Mouse (Mus musculus) stomach, postnatal 0 days (tissue): Measurements from ENCODE around the gene Ndufaf8. TPM values are rescaled to one million over a fixed set of nuclear protein-coding genes. Genes with fewer than 3 reads are reported as not detected.

ENCODE experiments used
- ATAC-seq: fragments of 200-750 bp; cut with Nextera tagmentation; 2 replicates; pipeline ENCODE4 v1.8.0; 2017; ENCODE audit not compliant: low FRiP score, low TSS enrichment
- DNase-seq: peaks from one replicate; pipeline ENCODE4 v3.0.0-alpha.2; 2016; ENCODE audit warnings: low spot score
- H3K27ac ChIP-seq: fragments of 300-500 bp; sonication (generic); replicated peaks from 2 replicates; pipeline ENCODE4 v1.5.1; 2014; ENCODE audit warnings: mild to moderate bottlenecking, control low read depth
- H3K27me3 ChIP-seq: fragments of 300-500 bp; sonication (generic); 2 replicates; pipeline ENCODE4 v1.6.1; 2014; ENCODE audit warnings: low read length; ENCODE audit not compliant: control insufficient read depth, insufficient read depth
- H3K36me3 ChIP-seq: fragments of 300-500 bp; sonication (generic); 2 replicates; pipeline ENCODE4 v1.6.1; 2014; ENCODE audit warnings: low read length, mixed read lengths; ENCODE audit not compliant: control insufficient read depth, insufficient read depth
- H3K4me1 ChIP-seq: fragments of 300-500 bp; sonication (generic); replicated peaks from 2 replicates; pipeline ENCODE4 v1.6.1; 2014; ENCODE audit warnings: antibody characterized with exemption; ENCODE audit not compliant: control insufficient read depth, insufficient read depth
- H3K4me2 ChIP-seq: fragments of 300-500 bp; sonication (generic); replicated peaks from 2 replicates; pipeline ENCODE4 v1.6.1; 2014; ENCODE audit warnings: low read depth, mild to moderate bottlenecking, control low read depth, moderate library complexity
- H3K4me3 ChIP-seq: fragments of 300-500 bp; sonication (generic); 2 replicates; pipeline ENCODE4 v1.5.1; 2014; ENCODE audit warnings: low read depth, low read length, control low read depth
- H3K9ac ChIP-seq: fragments of 300-500 bp; sonication (generic); 2 replicates; pipeline ENCODE4 v1.6.1; 2014; ENCODE audit warnings: mild to moderate bottlenecking, low read length, control low read depth, mixed read lengths
- H3K9me3 ChIP-seq: fragments of 300-500 bp; sonication (generic); 2 replicates; pipeline ENCODE4 v1.6.1; 2016; ENCODE audit warnings: low read length; ENCODE audit not compliant: control insufficient read depth
- CTCF ChIP-seq: IDR thresholded peaks from 2 replicates; pipeline ENCODE4 v1.5.1; 2016; ENCODE audit warnings: antibody characterized with exemption, low read depth, mild to moderate bottlenecking, moderate library complexity
- EP300 ChIP-seq: optimal IDR thresholded peaks from 2 replicates; pipeline ENCODE3; 2016; ENCODE audit warnings: antibody characterized with exemption
- WGBS: fragments of 180-500 bp; shearing (Covaris S2); extraction: QIAGEN DNeasy Blood & Tissue Kit; methylation state at CpG from one replicate; pipeline ENCODE4 v1.1.7; 2014; 5-methylcytosine and 5-hydroxymethylcytosine counted together
- polyA plus RNA-seq: library from polyadenylated mRNA; unstranded; fragments of >200 nt; fragmentation: Nextera tagmentation; extraction: Ambion mirVana; gene quantifications from 2 replicates; pipeline ENCODE4 v1.2.1, GENCODE M21; 2015

Ndufaf8 gene
- polyA plus RNA-seq, 1 experiment from 2014 or later: 84.9 TPM

GRCm38 (mm10) chr11:120055953-120056732, 42.6 kb upstream of the Ndufaf8 start:
- H3K9me3 ChIP-seq: no peaks in the 10 kb centered on the region
- no peaks in the 10 kb centered on the region for H3K36me3 ChIP-seq
- H3K4me3 ChIP-seq: no peak overlapping the region
- DNase-seq: no peak
- WGBS: 80% methylated on average over 12 of the region's 12 CpGs
- no peak overlapping the region for H3K9ac ChIP-seq
- ATAC-seq: no peak
- no peaks in the 10 kb centered on the region for H3K27me3 ChIP-seq
- no peak overlapping the region for H3K4me2 ChIP-seq
- TF ChIP-seq CTCF (no peak), EP300 (no peak)
- H3K27ac ChIP-seq: no peak overlapping the region
- peaks cover 3% of the 10 kb centered on the region; the same call in 1 of the 2 replicates for H3K4me1 ChIP-seq

- Histone ChIP-seq H3K4me3 (no peak overlapping the region), H3K9ac (no peak overlapping the region), H3K9me3 (no peaks in the 10 kb centered on the region), H3K27me3 (no peaks in the 10 kb centered on the region), H3K4me2 (no peak overlapping the region), H3K4me1 (no peaks in the 10 kb centered on the region), H3K36me3 (no peaks in the 10 kb centered on the region), H3K27ac (no peak overlapping the region)
- no peak for DNase-seq
- TF ChIP-seq EP300 (no peak), CTCF (no peak)
- ATAC-seq: no peak
- 60% methylated on average over 8 of the region's 8 CpGs for WGBS
These were observed 38.1 kb upstream of the Ndufaf8 start for GRCm38 (mm10) chr11:120060634-120061033.

- TF ChIP-seq EP300 (no peak), CTCF (no peak)
- 79% methylated on average over 5 of the region's 5 CpGs for WGBS
- ATAC-seq: no peak
These were observed 35.4 kb upstream of the Ndufaf8 start for GRCm38 (mm10) chr11:120063326-120063725.

GRCm38 (mm10) chr11:120064006-120064667, 34.6 kb upstream of the Ndufaf8 start:
- Histone ChIP-seq H3K9me3 (no peaks in the 10 kb centered on the region), H3K27ac (no peak overlapping the region), H3K9ac (no peak overlapping the region), H3K4me3 (no peak overlapping the region), H3K27me3 (no peaks in the 10 kb centered on the region), H3K4me1 (no peaks in the 10 kb centered on the region), H3K4me2 (no peak overlapping the region), H3K36me3 (no peaks in the 10 kb centered on the region)
- TF ChIP-seq EP300 (no peak), CTCF (no peak)
- DNase-seq (no peak), ATAC-seq (no peak)
- 84% methylated on average over 13 of the region's 13 CpGs for WGBS

More at GRCm38 (mm10) chr11:120063326-120063725, 35.4 kb upstream of the Ndufaf8 start:
- no peak overlapping the region for H3K4me2 ChIP-seq
- H3K9me3 ChIP-seq: no peaks in the 10 kb centered on the region
- H3K9ac ChIP-seq: no peak overlapping the region
- H3K4me1 ChIP-seq: no peaks in the 10 kb centered on the region
- no peaks in the 10 kb centered on the region for H3K36me3 ChIP-seq
- H3K27ac ChIP-seq: no peak overlapping the region
- H3K4me3 ChIP-seq: no peak overlapping the region
- no peaks in the 10 kb centered on the region for H3K27me3 ChIP-seq
- no peak for DNase-seq

- Histone ChIP-seq H3K4me3 (no peak overlapping the region), H3K36me3 (0 out of 2 replicates have a peak, but pooled peaks cover 3% of the 10 kb centered on the region), H3K4me1 (no peaks in the 10 kb centered on the region), H3K27ac (no peak overlapping the region), H3K4me2 (no peak overlapping the region), H3K27me3 (no peaks in the 10 kb centered on the region), H3K9ac (no peak overlapping the region), H3K9me3 (no peaks in the 10 kb centered on the region)
- TF ChIP-seq CTCF: no peak
- no peak for TF ChIP-seq EP300
- no peak for DNase-seq
- no peak for ATAC-seq
- WGBS: 89% methylated on average over 11 of the region's 11 CpGs
These were observed 34.1 kb upstream of the Ndufaf8 start for GRCm38 (mm10) chr11:120064668-120065040.

- H3K27ac ChIP-seq: no peak overlapping the region
- H3K4me2 ChIP-seq: no peak overlapping the region
- 37% methylated on average over 10 of the region's 10 CpGs for WGBS
- ATAC-seq (peak; percentile 24), DNase-seq (peak; percentile 78)
- H3K9me3 ChIP-seq: no peaks in the 10 kb centered on the region
- TF ChIP-seq CTCF (peak; percentile 85), EP300 (no peak)
- H3K4me3 ChIP-seq: no peak overlapping the region
- H3K4me1 ChIP-seq: no peaks in the 10 kb centered on the region
- no peak overlapping the region for H3K9ac ChIP-seq
- no peaks in the 10 kb centered on the region for H3K27me3 ChIP-seq
- H3K36me3 ChIP-seq: 0 out of 2 replicates have a peak, but pooled peaks cover 5% of the 10 kb centered on the region
These were observed 33.4 kb upstream of the Ndufaf8 start for GRCm38 (mm10) chr11:120065291-120065690.
